Mouse (Mus musculus): ENCODE measurements around the gene Pate3.

- TF ChIP-seq CTCF (IDR thresholded peaks at IDR 0.05; ENCODE audit: insufficient read depth, low read depth, low read length) (no peak), POLR2A (IDR thresholded peaks at IDR 0.05; ENCODE audit: insufficient read depth, low read depth, low read length) (no peak)
These were observed 34.0 kb downstream of the Pate3 start for GRCm38 (mm10) chr9:35614005-35614404.
